Mouse (Mus musculus) yolk sac, embryonic 10.5 days (tissue): Measurements from ENCODE around the gene Vwa7.
A peak's percentile ranks its signal among the peaks of the same experiment; 100 is the strongest.
"Not testable (repeated sequence)": the region's sequence is repeated elsewhere in the genome, so short reads cannot be mapped to it uniquely, and the experiment has no call there.

Experiments
- DNase-seq: peaks from one replicate; pipeline ENCODE4 v3.0.0-alpha.2; 2017; ENCODE audit warnings: low spot score

Vwa7 gene

DNA sequence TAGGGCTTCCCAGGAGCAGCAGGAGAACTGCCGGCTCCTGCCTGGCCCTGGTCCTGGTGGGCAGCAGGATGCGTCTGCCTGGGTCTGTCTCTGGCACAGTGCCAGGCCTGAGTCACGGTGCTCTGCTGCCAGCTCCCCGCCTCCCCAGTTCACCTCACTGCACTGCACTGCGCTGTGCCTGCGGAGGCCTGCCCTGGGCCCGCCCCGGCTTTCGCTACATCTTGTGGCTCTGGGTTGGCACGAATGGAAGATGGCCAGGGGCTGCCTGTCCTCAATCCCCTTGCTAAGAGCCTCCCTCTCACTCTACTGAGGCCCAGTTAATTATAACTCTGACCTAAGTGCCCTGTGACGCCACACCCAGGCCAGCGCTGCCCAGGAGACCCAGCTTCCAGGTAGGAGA lies at the start of gene Vwa7:
Gene Vwa7, plus strand, starts transcription at position 204 of the 400 bp plus-strand sequence.
- no peak for DNase-seq

DNA sequence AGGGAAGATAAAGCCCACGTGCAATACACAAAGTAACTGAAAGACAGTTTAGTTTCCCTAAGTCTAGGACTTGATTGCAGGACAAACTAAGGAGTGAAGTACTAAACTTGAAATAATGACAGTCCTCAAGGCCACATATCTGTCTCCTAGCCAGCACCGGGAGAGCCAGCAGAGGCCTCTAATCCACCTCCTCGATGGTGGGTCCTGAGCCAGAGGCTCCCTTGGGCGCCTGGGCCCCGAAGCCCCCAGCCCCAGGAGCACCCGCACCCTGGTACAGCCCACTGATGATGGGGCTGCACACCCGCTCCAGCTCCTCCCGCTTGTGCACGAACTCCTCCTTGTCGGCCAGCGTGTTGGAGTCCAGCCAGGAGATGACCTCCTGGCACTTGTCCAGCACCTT lies 46.6 kb upstream of the Vwa7 start, which contains the start of gene Gm20481:
Gene Gm20481, plus strand, starts transcription at position 91 of the 400 bp plus-strand sequence.
- DNase-seq = not testable (repeated sequence)

DNA sequence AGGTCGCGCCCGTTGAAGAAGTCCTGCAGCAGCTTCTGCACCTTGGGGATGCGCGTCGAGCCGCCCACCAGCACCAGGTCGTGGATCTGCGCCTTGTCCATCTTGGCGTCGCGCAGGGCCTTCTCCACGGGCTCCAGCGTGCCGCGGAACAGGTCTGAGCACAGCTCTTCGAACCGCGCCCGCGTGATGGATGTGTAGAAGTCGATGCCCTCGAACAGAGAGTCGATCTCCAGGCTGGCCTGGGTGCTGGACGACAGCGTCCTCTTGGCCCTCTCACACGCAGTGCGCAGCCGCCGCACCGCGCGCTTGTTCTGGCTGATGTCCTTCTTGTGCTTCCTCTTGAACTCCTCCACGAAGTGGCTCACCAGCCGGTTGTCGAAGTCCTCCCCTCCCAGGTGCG lies 45.5 kb upstream of the Vwa7 start:
- not testable (repeated sequence) for DNase-seq

DNA sequence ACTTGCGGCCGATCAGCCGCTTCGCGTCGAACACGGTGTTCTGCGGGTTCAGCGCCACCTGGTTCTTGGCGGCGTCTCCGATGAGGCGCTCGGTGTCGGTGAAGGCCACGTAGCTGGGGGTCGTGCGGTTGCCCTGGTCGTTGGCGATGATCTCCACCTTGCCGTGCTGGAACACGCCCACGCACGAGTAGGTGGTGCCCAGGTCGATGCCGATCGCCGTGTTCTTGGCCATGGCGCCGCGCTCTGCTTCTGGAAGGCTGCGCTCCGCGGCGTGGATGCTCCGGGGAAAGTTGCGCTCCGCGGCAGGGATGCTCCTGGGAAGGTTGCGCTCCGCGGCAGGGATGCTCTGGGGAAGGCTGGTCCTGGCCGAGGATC lies 44.7 kb upstream of the Vwa7 start:
- DNase-seq = not testable (repeated sequence)

DNA sequence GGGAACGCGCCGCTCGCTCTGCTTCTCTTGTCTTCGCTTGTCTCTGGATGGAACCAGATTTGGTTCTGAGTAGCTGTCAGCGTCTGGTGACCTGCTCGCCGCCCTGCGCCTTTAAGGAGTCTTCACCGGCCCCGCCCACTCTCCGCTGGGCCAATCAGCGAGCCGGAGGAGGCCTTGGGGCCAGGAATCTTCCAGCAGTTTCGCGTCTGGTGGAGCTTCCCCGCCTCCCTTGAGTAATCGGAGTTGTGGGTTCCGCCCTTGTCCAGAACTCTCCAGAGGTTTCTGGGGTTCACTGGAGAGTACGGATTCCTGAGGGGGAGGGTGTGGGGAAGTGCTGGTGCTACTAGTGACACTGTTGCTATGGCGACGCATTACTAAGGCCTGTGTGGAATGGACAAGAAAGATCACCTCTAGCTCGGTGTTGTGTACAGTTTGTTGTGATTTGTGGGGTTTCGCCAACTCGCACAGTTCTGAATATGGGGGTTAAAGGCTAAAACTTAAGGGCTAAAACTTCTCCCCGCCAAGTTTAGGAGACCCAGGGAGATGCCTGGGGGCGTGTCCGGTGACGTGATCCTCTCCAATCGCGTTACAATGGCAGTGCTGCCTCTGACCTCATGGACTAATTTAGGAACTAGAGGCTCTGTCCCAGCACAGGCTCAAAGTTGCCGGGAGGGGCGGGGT lies 44.2 kb upstream of the Vwa7 start, which contains the start of the genes Hspa1a and Hspa1l:
Gene Hspa1a, minus strand, starts transcription at position 88 of the 681 bp plus-strand sequence.
Gene Hspa1l, plus strand, starts transcription at position 635 of the 681 bp plus-strand sequence.
- DNase-seq = peak; percentile 83

DNA sequence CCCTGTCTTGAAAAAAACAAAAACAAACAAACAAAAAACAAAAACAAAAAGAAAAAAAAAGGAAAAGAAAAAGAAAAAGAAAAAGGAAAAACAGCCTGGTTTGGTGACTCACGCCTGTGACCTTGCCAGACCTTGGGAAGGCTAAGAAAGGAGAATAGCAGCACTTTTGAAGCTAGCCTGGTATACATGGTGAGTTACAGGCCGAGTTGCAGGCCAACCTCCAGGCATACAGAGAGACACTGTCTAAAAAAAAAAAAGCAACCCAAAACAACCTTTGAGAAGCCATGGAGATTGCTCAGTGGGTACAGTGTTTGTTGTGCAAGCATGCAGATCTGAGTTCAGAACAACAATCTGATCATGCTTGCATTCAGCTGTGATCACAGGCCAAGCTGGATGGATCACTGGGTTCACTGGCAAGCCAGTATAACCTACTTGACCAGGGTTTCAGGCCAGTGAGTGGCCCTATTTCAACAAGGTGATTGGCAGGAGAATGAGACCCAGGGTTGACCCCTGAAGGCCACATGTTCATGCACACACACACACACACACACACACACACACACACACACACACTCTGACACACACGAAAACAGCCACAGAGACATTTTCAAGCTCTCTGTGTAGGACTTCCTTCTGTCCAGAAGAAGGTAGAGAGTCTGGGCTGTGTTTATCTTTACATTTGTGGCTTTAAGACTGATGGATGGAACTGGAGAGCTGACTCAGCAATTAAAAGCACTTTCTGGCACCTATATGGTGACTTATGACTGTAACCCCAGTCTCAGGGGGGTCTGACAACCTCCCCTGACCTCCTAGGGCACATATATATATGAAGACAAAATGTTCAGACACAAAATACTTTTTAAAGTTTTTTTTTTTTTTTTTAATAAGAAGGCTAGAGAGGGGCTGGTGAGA lies 40.5 kb upstream of the Vwa7 start:
- no peak for DNase-seq

DNA sequence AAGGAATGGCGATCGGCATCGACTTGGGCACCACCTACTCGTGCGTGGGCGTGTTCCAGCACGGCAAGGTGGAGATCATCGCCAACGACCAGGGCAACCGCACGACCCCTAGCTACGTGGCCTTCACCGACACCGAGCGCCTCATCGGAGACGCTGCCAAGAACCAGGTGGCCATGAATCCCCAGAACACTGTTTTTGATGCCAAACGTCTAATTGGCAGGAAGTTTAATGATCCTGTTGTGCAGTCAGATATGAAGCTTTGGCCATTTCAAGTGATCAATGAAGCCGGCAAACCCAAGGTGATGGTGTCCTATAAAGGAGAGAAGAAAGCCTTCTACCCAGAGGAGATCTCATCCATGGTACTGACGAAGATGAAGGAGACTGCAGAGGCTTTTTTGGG lies 39.4 kb upstream of the Vwa7 start:
- DNase-seq = no peak

DNA sequence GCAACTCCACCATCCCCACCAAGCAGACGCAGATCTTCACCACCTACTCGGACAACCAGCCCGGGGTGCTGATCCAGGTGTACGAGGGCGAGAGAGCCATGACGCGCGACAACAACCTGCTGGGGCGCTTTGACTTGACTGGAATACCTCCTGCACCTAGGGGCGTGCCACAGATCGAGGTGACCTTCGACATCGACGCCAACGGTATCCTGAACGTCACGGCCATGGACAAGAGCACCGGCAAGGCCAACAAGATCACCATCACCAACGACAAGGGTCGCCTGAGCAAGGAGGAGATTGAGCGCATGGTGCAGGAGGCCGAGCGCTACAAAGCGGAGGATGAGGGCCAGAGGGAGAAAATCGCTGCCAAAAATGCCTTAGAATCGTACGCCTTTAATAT lies 38.1 kb upstream of the Vwa7 start:
- no peak for DNase-seq

DNA sequence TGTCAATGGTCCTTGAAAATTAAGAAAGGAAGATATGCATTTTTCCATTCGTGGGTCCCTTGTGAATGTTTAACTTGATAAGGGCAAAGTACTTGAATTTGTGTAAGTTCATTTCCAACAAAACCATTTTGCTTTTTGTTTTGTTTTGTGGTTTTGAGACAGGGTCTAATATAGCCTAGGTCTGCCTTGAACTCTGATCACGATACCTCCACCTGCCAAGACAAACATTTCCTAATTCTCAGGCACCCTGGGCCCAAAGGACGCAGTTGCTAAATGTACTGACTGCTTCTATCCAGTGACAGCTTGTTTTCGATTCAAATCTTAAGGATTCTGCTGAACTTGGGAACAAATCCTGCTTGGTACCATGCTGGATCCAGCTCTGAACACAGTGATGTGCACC lies 36.7 kb upstream of the Vwa7 start:
- peak; percentile 31 for DNase-seq

DNA sequence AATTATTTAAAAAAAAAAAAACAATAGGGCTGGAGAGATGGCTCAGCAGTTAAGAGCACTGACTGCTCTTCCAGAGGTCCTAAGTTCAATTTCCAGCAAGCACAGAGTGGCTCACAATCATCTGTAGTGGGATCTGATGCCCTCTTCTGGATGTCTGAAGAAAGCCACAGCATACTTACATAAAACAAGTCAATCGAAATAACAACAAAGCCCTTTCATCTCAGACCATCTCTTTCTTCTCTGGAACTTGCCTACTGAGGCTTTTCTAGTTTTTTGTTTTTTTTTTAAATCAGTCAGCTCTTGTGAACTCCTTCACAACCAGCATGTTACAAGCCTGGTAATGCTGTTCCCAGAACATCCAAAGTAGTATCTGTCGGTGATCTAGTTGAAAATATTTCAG lies 35.7 kb upstream of the Vwa7 start:
- peak; percentile 72 for DNase-seq

DNA sequence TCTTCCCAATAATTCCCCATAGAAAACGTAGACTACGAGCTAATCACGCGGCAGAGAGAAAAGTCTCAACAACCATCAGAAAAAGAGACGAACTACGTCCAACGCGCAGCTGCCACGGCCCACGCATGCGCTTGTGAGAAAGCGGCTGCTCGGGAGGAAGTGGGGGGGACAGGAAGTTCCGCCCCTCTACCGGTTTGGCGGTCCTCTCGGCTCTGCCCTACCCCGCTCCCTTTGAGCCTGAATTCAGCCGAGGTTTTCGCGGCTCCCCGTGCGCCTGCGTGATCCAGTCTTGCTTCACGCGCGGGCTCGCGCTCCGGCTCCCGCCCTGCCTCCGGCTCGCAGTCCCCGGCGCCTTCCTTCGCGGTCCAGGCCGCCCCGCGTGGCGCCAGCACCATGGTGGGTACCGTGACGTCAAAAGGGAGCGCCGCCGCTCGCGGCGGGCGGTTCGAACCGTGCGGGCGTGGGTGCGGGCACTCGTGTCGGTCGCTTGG lies 34.6 kb upstream of the Vwa7 start, which contains the start of gene Lsm2:
Gene Lsm2, plus strand, starts transcription at position 173 of the 491 bp plus-strand sequence.
- DNase-seq = peak; percentile 94

DNA sequence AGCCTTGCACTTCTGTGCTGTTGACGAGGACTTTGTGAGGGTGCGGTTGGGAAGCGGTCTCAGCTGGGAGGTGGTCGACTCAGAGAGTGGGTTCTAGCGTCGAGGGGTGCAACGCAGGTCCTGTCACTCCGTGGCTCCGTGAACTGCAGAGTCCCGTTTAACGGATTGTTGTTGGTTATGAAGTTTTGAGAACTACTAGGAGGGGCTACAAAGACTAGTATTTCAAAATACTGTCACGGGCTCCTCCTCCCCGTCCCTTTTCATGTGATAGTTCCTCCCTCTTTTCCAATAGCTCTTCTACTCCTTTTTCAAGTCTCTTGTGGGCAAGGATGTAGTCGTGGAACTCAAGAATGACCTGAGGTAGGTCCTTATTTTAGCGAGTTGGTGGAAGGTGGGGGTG lies 34.1 kb upstream of the Vwa7 start:
- DNase-seq = no peak

DNA sequence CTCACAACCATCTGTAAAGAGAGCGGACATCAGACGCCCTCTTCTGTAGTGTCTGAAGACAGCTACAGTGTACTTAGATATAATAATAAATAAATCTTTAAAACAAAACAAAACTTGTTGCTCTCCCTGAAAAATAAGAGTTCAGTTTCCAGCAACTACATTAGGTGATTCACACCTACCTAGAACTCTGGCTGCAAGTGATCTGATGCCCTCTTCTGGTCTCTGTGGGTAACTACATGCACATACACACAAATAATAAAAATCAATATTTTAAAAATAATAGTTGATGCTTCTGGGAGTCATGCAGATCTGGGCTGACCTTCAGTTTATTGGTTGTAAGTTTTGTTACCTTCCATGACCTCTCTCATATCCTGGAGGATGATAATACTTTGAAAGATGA lies 32.2 kb upstream of the Vwa7 start:
- DNase-seq = no peak

DNA sequence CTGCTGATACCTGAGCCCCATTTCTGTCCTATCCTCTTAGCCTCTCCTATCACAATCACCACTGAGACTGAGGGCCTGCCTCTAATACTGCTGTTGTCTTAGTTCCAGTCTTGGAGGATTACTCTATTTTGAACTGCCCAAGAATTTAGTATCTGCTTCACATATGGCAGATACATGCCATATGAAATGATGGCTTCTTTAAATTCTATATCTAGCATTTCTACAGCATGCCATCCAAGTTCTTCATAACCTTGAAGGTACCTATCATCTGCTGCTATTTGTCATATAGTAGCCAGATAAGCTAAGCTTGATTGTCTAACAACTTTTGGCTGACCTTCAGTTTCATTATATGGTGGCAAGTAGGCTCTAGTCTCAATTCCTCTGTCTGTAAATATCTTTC lies 21.6 kb upstream of the Vwa7 start:
- no peak for DNase-seq

DNA sequence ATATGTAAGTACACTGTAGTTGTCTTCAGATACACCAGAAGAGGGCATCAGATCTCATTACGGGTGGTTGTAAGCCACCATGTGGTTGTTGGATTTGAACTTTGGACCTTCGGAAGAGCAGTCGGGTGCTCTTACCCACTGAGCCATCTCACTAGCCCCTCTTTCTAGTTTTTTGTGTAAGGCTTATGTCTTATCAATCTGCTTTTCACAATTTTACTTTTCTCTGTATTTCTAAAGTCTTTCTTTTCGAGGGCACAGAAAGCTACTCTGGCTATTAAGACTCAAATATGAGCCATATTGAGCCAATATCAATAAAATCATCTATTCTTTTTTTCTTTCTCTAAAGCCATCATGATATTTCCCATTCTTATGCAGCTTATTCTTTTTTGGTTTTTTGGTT lies 21.2 kb upstream of the Vwa7 start:
- not testable (repeated sequence) for DNase-seq

DNA sequence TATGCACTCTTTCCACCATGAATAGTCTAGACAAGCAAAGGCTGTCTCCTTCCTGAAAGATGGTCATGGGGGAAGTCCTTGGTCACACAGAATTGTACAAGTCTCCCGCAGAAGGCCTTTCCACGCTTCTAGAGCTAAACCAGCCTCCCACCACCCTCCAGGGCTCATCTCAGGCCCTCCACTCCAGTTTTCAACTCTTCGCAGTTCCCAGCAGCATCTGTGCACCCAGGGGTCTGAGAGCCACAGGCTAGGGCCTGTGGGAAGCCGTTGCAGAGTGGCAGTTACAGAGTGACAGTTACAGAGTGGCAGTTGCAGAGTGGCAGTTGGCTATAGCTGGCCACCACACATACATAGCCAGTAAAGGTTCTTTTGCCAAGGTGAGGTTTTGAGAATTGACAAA lies 20.5 kb upstream of the Vwa7 start:
- DNase-seq = not testable (repeated sequence)

DNA sequence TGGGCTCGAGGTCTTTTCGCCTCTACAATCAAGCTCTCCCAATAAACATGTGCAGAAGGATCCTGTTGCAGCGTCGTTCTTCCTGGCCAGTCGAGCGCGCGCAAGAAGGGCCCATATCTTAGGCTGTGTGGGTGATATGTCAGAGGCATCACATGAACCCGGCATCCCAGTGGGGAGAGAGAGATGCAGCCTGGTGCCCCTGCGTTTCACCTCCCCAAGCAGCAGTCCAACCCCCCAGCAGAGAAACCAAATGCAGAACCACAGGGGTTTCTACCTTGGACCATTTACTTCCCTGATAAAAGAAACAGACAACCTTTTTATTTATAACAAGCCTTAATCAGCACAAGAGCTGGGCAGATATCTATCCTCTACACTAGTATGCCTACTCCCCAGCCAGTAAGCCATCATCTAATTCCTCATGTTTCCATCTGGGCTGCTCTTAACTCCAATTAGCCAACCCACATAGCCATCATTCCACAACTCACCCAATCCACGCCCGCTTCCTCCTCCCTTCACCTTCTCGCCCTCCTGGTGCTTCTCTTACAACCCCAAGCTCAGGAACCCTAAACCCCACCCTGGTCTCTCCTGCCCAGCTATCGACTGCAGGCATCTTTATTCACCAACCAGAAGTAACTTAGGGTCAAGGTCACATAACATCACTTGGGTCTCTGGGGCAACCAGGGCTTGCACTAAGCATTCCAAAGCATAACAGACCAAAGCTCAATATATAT lies 19.8 kb upstream of the Vwa7 start:
- DNase-seq = no peak

DNA sequence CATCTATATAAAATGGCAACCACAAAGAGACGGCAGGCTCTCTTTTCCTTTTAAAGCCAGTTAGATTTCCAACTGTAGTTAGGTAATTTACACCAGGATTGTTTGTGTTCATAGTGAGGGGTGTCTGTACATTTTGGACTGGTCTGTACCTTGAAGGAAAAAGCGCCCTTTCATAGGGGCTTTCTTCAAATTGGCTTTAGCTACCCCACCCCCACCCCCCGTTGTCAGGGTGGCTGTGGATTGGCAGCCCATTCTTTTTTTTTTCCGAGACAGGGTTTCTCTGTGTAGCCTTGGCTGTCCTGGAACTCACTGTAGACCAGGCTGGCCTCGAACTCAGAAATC lies 19.3 kb upstream of the Vwa7 start:
- DNase-seq = no peak

DNA sequence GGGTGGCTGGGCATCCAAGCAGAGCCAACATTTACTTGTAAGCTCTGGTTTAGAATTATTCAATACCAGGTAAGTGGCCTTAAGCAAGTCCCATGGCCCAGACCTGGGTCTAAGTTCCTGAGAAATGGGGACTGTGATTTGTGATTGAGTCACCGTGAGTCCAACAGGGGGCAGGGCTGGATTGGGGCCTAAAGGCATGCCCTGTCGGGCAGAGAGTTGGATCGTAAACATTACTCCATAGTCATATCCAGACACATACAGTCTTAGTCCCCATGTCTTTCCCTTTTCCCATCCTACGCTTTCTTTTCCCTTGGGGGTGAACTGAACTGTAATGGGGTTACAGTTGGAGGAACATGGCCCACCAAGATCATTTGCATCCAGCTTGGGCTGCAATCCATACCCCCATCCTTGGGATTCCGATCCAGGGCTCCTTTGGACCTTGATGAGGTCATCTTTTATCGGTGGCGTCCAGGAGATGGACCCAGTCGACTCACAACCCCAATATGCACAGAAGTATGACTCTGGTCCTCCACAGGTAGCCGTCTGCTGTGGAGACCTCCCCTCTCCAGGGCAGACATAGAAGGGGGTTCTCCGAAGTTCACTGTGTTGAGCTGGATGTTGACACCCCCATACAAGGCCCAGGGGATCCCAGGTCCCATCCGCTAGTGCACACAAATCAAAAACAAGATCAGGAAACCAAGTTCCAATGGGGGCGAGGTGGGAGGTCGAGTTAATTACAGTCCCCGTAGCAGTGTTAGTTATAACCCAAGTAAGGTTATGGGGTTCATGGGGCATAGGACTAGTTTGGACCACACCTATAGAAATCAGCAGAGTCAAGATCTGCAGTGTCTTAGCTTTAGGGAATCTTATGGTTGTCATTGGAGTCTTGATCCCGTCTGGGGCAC lies 17.6 kb upstream of the Vwa7 start:
- DNase-seq = no peak

DNA sequence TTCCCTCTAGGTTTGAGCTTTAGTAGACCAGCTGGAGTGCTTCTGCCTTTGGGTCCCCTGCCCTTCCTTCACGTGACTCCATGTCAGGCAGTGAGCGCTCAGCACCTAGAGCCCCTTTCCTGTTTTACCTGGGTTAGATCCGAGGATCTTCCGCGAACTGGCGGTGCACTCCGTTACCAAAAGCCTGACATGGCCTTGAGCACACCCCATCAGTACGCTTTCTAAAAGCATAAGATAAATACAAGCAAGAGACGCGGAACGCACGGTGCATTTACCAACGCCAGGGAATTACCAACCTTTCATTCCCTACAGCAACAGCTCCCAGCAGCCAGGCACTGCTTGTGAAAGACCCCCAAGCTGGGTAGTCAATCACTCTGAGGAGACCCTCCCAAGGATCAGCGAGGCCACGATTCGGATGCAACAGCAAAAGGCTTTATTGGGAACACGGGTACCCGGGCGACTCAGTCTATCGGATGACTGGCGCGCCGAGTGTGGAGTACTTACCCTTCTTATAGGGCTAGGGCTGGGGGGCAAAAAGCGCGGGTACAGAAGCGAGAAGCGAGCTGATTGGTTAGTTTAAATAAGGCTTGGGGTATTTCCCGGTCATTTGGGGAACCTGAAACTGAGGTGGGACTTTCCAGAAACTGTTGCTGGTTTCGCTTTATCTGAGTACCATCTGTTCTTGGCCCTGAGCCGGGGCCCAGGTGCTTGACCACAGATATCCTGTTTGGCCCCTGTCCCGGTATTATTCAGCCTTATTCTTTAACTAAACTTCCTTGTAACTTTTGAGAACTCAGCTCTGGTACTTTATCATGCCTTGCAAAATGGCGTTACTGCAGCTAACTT lies 16.3 kb upstream of the Vwa7 start:
- peak; percentile 39 for DNase-seq
